Mouse (Mus musculus) heart, embryonic 15.5 days (tissue): Measurements from ENCODE around the gene Zfp444. TPM values are rescaled to one million over a fixed set of nuclear protein-coding genes. Genes with fewer than 3 reads are reported as not detected.

ENCODE experiments used
- ATAC-seq: fragments of 200-750 bp; cut with Nextera tagmentation; replicated peaks from 2 replicates; pipeline ENCODE4 v1.8.0; 2017; ENCODE audit warnings: low read depth, moderate TSS enrichment; ENCODE audit not compliant: insufficient number of reproducible peaks, insufficient read depth, low FRiP score
- H3K27ac ChIP-seq: fragments of 300-500 bp; sonication (generic); 2 replicates; pipeline ENCODE4 v1.5.1; 2015; ENCODE audit warnings: mild to moderate bottlenecking, inconsistent platforms
- H3K27me3 ChIP-seq: fragments of 300-500 bp; sonication (generic); 2 replicates; pipeline ENCODE4 v1.6.1; 2015; ENCODE audit warnings: inconsistent platforms
- H3K36me3 ChIP-seq: fragments of 300-500 bp; sonication (generic); 2 replicates; pipeline ENCODE4 v1.6.1; 2015; ENCODE audit warnings: mild to moderate bottlenecking, inconsistent platforms
- H3K4me1 ChIP-seq: fragments of 300-500 bp; sonication (generic); replicated peaks from 2 replicates; pipeline ENCODE4 v1.6.1; 2015; ENCODE audit warnings: inconsistent platforms
- H3K4me2 ChIP-seq: fragments of 300-500 bp; sonication (generic); 2 replicates; pipeline ENCODE4 v1.6.1; 2015; ENCODE audit warnings: inconsistent platforms, mild to moderate bottlenecking, moderate library complexity
- H3K4me3 ChIP-seq: fragments of 300-500 bp; sonication (generic); 2 replicates; pipeline ENCODE4 v1.5.1; 2015; ENCODE audit warnings: mild to moderate bottlenecking, inconsistent platforms
- H3K9ac ChIP-seq: fragments of 300-500 bp; sonication (generic); 2 replicates; pipeline ENCODE4 v1.6.1; 2015; ENCODE audit warnings: mild to moderate bottlenecking, inconsistent platforms
- H3K9me3 ChIP-seq: fragments of 300-500 bp; sonication (generic); replicated peaks from 2 replicates; pipeline ENCODE4 v1.6.1; 2016; ENCODE audit warnings: inconsistent platforms
- WGBS: fragments of 180-500 bp; shearing (Covaris S2); methylation state at CpG from one replicate; pipeline ENCODE4 v1.1.7; 2015; ENCODE audit warnings: mixed read lengths; 5-methylcytosine and 5-hydroxymethylcytosine counted together
- polyA plus RNA-seq: library from polyadenylated mRNA; unstranded; fragments of >200 nt; fragmentation: Nextera tagmentation; extraction: Ambion mirVana; gene quantifications from 2 replicates; pipeline ENCODE4 v1.2.1, GENCODE M21; 2015

The Zfp444 gene
- 29.9 and 38.5 TPM in 2 replicates for polyA plus RNA-seq

GRCm38 (mm10) chr7:6172006-6172649 is at the start of gene Zfp444:
TSS of gene Zfp444 (plus strand) at chr7:6172226.
- Histone ChIP-seq H3K4me1 (peaks cover 21% of the 10 kb centered on the region), H3K4me3 (peak within 1 kb of the TSS; percentile 70), H3K27me3 (no peaks in the 10 kb centered on the region), H3K9ac (peak within 1 kb of the TSS; percentile 70), H3K36me3 (peaks cover 3% of the 10 kb centered on the region; the same call in 1 of the 2 replicates), H3K4me2 (peak within 1 kb of the TSS; percentile 92), H3K9me3 (no peaks in the 10 kb centered on the region), H3K27ac (peak within 1 kb of the TSS; percentile 85)
- peak; percentile 97 for ATAC-seq
- under 1% methylated on average over 37 of the region's 37 CpGs for WGBS

- H3K36me3 ChIP-seq = peaks cover 10% of the 10 kb centered on the region
- 29% methylated on average over 7 of the region's 7 CpGs for WGBS
- peaks cover 3% of the 10 kb centered on the region for H3K4me1 ChIP-seq
- H3K4me2 ChIP-seq = no peak overlapping the region
- no peaks in the 10 kb centered on the region for H3K9me3 ChIP-seq
- H3K4me3 ChIP-seq = no peak overlapping the region
- ATAC-seq = peak; percentile 25; the same call in 1 of the 2 replicates
- H3K27me3 ChIP-seq = no peaks in the 10 kb centered on the region
- no peak overlapping the region for H3K9ac ChIP-seq
- H3K27ac ChIP-seq = no peak overlapping the region
Measured at GRCm38 (mm10) chr7:6126690-6127448, 45.2 kb upstream of the Zfp444 start.

GRCm38 (mm10) chr7:6130346-6130745 is 41.7 kb upstream of the Zfp444 start:
- Histone ChIP-seq H3K27me3 (no peaks in the 10 kb centered on the region), H3K27ac (no peak overlapping the region), H3K4me1 (peaks cover 3% of the 10 kb centered on the region), H3K9me3 (peaks cover 5% of the 10 kb centered on the region; the same call in 1 of the 2 replicates), H3K4me3 (no peak overlapping the region), H3K9ac (no peak overlapping the region), H3K36me3 (peaks cover 37% of the 10 kb centered on the region), H3K4me2 (no peak overlapping the region)
- no peak for ATAC-seq
- 48% methylated on average over 4 of the region's 4 CpGs for WGBS

DNA sequence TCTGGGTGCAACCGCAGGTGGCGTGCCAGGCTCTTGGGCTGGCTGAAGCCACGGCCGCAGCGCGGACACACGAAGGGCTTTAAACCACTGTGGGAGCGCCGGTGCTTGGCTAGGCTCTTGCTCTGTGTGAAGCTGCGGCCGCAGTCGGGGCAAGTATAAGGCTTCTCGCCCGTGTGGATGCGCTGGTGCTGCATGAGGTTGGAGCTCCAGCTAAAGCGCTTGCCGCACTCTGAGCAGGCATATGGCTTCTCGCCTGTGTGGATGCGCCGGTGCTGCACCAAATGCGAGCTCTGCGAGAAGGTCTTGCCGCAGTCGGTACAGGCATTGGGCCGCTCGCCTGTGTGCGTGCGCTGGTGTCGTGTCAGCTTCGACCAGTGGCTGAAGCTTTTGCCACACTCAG is 39.4 kb upstream of the Zfp444 start:
- WGBS = 81% methylated on average over 30 of the region's 30 CpGs
- no peak for ATAC-seq
- H3K36me3 ChIP-seq = peaks cover 37% of the 10 kb centered on the region
- H3K27me3 ChIP-seq = no peaks in the 10 kb centered on the region
- H3K9ac ChIP-seq = no peak overlapping the region
- no peak overlapping the region for H3K4me2 ChIP-seq
- H3K4me1 ChIP-seq = no peaks in the 10 kb centered on the region
- no peak overlapping the region for H3K27ac ChIP-seq
- no peak overlapping the region for H3K4me3 ChIP-seq
- peaks cover 5% of the 10 kb centered on the region; the same call in 1 of the 2 replicates for H3K9me3 ChIP-seq

DNA sequence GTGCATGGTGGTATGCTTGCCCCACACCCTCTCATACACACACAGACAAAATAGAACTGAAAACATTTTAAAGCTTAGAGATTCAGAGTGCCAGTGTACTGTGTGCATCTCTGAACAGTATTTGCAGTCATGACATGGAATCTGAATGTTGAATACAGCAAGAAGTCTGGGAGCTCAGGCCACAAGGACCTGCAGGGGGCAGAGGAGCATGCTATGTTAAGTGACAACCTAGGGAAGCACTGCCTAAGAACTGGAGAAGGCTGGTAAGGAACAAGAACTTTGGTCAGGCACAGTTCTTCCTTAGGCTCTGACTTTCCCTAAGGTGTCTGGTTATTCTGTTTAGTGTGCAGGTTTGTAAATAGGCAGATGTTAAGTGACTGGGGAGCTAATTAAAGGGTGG is 35.5 kb upstream of the Zfp444 start:
- Histone ChIP-seq H3K4me1 (peaks cover 12% of the 10 kb centered on the region), H3K9me3 (peaks cover 5% of the 10 kb centered on the region; the same call in 1 of the 2 replicates), H3K4me3 (no peak overlapping the region), H3K27me3 (no peaks in the 10 kb centered on the region), H3K9ac (no peak overlapping the region), H3K36me3 (peaks cover 34% of the 10 kb centered on the region), H3K27ac (no peak overlapping the region), H3K4me2 (no peak overlapping the region)
- no peak for ATAC-seq

GRCm38 (mm10) chr7:6139295-6139694 is 32.7 kb upstream of the Zfp444 start:
- Histone ChIP-seq H3K9me3 (no peaks in the 10 kb centered on the region), H3K4me3 (no peak overlapping the region), H3K9ac (no peak overlapping the region), H3K27me3 (no peaks in the 10 kb centered on the region), H3K4me2 (no peak overlapping the region), H3K27ac (no peak overlapping the region), H3K36me3 (peaks cover 12% of the 10 kb centered on the region; the same call in 1 of the 2 replicates), H3K4me1 (peaks cover 25% of the 10 kb centered on the region)
- ATAC-seq = no peak
- 59% methylated on average over 3 of the region's 3 CpGs for WGBS

- Histone ChIP-seq H3K4me3 (no peak overlapping the region), H3K36me3 (peaks cover 10% of the 10 kb centered on the region; the same call in 1 of the 2 replicates), H3K9me3 (no peaks in the 10 kb centered on the region), H3K4me1 (peaks cover 70% of the 10 kb centered on the region), H3K27me3 (no peaks in the 10 kb centered on the region), H3K4me2 (peak overlapping the region; percentile 34; the same call in 1 of the 2 replicates), H3K27ac (peak overlapping the region; percentile 78), H3K9ac (no peak overlapping the region)
- WGBS = 35% methylated on average over 2 of the region's 2 CpGs
- peak; percentile 69; the same call in 1 of the 2 replicates for ATAC-seq
Measured at GRCm38 (mm10) chr7:6143991-6144531, 28.0 kb upstream of the Zfp444 start.

DNA sequence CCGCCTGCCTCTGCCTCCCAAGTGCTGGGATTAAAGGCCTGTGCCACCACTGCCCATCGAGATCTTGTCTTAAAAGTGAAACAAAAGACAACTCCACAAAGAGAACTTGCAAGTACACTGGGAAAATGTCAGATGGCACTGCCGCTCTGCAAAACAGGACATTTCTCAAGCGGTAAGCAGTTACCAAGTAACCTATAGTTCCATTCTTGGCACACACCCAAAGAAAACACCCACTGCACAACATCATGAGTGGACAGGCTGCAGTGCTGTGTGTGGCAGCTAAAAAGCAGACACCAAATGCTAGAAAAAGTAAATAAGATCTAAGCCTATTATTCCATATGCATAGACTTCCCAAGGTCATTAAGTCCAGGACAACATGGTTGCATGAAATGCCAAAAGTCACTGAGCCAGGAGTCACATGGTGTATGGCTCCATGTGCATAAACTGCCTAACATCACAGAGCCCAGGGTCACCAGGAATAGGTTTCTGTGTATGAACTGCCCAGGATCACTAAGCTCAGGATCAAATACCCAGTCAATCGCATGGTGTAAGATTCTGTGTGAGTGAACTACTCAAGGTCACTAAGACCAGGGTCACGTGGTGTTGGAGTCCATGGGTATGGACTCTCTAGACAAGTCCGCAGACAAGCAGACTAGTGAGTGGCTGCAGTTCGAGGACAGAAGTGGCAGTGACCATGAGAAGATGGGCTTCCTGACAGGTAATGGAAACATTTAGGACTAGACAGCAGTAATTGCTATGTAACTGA is 26.4 kb upstream of the Zfp444 start:
- Histone ChIP-seq H3K9me3 (no peaks in the 10 kb centered on the region), H3K27me3 (no peaks in the 10 kb centered on the region), H3K27ac (peak overlapping the region; percentile 78), H3K36me3 (peaks cover 6% of the 10 kb centered on the region; the same call in 1 of the 2 replicates), H3K4me2 (no peak overlapping the region), H3K4me3 (no peak overlapping the region), H3K9ac (no peak overlapping the region), H3K4me1 (peaks cover 70% of the 10 kb centered on the region)
- no peak for ATAC-seq
- WGBS = 69% methylated on average over 8 of the region's 8 CpGs

GRCm38 (mm10) chr7:6146194-6146981 is 25.6 kb upstream of the Zfp444 start:
- peaks cover 74% of the 10 kb centered on the region for H3K4me1 ChIP-seq
- H3K36me3 ChIP-seq = peaks cover 6% of the 10 kb centered on the region; the same call in 1 of the 2 replicates
- H3K4me3 ChIP-seq = no peak overlapping the region
- no peak overlapping the region for H3K9ac ChIP-seq
- peak; percentile 23; the same call in 1 of the 2 replicates for ATAC-seq
- H3K27me3 ChIP-seq = no peaks in the 10 kb centered on the region
- H3K27ac ChIP-seq = peak overlapping the region; percentile 78
- H3K4me2 ChIP-seq = peak overlapping the region; percentile 32; the same call in 1 of the 2 replicates
- WGBS = 46% methylated on average over 7 of the region's 7 CpGs
- no peaks in the 10 kb centered on the region for H3K9me3 ChIP-seq

GRCm38 (mm10) chr7:6146982-6147325 is 25.1 kb upstream of the Zfp444 start:
- Histone ChIP-seq H3K9me3 (no peaks in the 10 kb centered on the region), H3K4me1 (peaks cover 80% of the 10 kb centered on the region), H3K4me3 (no peak overlapping the region), H3K9ac (no peak overlapping the region), H3K27ac (peak overlapping the region; percentile 78), H3K27me3 (no peaks in the 10 kb centered on the region), H3K4me2 (peak overlapping the region; percentile 32; the same call in 1 of the 2 replicates), H3K36me3 (peaks cover 3% of the 10 kb centered on the region; the same call in 1 of the 2 replicates)
- 8% methylated on average over 2 of the region's 2 CpGs for WGBS
- ATAC-seq = peak; percentile 30; the same call in 1 of the 2 replicates
